Mouse (Mus musculus) CD4-positive helper T cell, adult 2 months (primary cell): ENCODE data around the gene Dtd2.

ENCODE experiments used
- DNase-seq: peaks from one replicate; pipeline ENCODE4 v3.0.0-alpha.2; 2012; ENCODE audit warnings: low read depth, missing footprints, low spot score

Gene Dtd2

DNA sequence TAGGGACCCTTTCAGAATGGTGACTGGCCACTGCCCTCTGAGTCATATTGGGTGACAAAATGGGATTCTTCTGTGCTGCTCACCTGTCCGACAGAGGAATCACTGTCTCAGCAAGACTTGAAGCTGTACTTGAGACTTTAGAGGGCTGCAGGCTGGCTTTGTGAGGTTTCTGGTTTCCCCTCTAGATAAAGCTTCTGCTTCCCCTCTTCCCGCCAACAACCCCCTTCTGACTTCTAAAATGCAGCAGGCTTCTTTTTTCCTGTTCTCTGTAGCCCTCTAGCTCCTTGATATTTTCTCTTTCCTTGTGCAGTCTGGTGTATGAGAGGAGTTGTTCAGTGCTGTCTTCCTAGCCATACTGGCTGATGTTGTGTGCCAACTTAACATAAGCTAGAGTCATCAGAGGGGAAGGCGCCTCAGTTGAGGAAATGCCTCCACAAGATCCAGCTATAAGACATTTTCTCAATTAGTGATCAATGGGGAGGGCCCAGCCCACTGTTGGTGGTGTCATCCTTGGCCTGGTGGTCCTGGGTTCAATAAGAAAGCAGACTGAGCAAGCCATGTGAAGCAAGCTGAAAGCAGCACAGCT is 21.0 kb downstream of the Dtd2 start:
- no peak for DNase-seq

DNA sequence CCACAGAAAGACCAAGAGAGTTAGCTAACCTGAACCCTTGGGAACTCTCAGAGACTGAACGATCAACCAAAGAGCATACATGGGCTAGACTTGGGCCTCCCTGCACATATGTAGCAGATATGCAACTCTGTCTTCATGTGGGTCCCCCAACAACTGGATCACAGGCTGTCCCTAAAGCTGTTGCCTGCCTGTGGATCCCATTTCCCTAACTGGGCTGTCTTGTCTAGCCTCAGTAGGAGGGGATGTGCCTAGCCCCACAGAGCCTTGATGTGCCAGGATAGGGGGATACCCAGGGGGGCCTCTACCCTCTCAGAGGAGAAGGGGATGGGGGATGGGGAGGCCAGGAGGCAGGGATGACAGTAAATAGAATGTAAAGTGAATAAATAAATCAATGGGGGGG is 22.7 kb downstream of the Dtd2 start:
- no peak for DNase-seq

DNA sequence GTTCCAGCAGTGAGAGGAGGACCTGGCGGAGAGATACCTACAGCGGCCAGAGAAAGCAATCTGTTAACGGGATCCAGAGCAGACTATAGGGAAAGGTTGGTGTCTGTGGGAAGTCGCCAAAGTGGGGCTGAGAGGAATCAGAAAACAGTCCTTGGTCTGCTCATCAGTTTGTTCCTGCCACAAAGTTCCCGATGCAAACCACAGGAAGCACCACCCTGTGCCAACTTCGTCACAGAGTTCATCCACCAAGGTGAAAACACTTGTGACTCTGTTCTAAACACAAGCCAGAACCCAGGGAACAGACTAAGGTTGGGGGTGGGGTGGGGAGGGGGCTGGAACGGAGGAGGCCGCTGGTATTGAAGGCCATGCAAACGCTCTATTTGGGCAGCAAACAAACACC is 29.8 kb downstream of the Dtd2 start:
- peak; percentile 51 for DNase-seq

DNA sequence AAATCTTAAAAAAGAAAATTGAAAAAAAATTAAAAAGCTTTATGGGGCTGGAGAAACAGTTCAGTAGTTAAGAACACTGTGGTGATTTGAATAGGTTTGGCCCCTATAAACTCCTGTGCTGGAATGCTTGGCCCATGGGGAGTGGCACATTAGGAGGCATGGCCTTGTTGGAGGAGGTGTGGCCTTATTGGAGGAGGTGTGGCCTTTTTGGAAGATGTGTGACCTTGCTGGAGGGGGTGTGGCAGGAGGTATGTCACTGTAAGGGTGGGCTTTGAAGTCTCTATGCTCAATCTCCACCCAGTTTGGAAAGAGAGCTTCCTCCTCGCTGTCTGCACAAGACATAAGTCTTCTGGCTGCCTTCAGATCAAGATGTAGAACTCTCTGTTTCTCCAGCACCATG is 31.9 kb downstream of the Dtd2 start:
- peak; percentile 13 for DNase-seq

DNA sequence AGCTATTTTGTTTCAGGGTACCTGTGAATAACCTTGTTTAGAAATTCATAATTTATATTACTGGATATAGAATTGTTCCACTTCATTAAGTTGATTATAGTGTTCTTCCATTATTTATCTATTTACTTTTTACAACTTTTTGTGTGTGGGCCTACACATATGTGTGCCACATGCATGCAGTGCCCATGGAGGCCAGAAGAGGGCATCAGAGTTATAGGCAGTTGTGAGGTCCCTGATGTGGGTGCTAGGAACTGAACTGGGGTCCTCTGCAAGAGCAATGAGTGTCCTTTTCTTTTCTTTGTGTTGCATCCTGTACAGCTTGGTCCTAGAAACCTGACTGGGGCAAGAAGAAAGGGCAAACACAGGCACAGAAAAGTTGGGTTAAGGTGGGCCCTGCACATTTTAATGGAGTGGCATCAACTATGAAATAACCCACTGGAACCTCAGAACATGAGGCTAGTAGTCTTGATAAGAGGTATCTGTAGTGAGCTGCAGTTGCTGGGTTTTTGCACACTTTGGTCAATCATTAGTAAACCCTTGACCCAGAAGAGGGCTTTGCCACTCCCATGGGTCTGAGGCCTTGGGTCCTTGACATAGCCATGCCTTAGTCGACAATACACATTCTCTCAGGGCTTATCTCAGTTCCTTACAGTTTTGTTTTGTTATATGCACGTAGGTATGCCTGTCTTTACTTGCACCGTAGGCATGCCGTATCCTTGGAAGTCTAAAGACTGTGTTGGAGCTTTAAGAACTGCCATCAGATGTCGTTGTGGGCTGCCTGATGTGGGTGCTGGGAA is 33.8 kb downstream of the Dtd2 start:
- peak; percentile 15 for DNase-seq

DNA sequence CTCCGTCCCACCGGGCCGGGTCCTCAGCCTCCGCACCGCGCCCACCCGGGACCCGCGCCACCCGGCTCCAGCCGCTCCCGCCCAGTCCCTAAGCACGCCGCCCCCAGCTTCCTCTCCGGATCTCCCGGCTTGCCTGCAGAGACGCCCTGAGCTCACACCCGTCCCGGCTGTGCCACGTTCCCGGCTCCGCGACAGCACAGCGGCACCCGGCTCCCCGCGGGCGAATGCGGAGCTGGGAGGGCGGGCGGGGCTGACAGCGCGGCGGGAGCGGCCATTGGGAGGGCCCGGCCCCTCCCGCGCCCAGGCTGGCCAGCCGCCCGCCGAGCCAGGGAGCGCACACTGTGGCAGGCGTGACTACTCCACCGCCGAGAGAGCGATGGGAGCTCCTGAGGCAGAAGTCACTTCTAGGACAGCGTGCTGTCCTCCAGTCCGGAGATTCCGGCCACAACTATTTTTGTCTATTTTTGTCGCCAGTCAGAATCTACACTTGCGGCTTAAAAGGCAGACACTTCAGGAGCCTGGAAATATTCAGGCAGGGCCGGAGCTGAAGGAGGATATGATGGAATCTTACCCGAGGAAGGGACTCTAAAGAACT is 35.1 kb downstream of the Dtd2 start, which contains the start of gene Heatr5a:
Heatr5a (minus strand) TSS at position 252 of the 595 bp plus-strand sequence.
- DNase-seq: peak; percentile 84

DNA sequence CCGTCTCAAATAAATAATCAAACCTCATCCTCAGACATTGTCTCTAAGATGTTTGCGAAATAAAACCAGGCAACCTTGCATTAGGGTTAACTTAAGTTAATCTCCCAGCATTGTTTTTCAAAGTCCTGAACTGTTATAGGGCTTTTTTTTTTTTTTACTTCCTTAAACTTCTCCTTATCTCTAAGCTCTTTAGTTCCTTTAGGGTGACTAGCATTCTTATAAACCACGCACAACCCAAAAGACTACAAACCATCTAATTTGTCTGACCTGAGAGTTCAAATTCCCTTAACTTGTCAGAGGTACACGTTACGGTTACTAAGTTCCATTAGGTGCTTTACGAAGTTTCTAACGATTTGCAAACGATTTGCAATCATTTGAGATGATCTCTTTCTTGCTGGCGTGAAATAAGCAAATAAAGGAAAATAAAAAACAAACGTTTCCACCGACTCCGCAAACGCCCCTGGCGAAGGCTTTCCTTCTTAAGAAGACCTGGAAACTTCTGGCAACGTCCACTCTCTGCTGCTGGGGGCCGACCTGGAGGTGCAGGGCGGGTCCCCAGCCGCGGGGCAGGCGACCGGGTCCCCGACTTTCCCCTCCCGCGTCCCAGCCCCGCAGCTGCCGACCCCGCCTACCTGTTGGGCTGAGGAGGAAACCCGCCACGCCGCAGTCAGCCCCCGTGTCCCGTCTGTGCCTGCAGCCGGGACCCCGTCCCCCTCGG is 35.8 kb downstream of the Dtd2 start:
- DNase-seq: no peak

DNA sequence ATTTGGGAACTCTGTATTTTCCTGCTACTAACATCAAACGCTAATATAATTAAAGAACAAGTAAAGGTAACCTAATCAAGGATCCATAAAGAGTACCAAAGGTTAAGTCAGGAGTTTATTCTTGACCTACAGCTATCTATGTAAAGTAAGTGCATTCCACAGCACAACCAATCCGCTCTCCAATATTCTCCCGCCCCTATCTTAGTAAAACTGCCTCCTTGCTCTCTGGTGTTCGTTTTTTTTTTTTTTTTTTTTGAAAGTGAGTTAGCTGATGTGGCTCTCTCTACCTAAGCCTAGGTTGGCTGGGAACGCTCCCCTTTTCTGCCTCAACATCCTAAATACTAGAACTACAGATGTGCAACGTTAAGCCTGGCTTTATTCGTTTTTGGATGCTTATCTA is 36.4 kb downstream of the Dtd2 start:
- no peak for DNase-seq

DNA sequence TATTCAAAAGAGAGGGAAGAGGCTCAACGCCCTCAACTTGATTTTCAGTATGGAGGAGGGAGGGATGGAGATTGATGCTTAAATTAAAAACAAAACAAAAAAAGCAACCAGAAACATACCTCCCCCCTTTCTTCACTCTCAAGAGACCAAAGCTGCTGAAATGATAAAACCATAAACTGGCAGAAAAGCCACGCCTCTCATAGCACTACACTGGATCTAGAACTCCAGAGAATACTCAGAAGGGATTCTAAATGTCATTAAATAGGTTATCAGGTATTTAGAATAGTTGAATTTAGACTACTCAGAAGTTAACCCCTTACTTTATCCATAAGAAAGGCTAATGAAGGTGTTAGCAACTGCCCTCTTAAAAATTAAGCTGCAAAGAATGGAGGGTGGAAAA is 37.2 kb downstream of the Dtd2 start:
- no peak for DNase-seq

DNA sequence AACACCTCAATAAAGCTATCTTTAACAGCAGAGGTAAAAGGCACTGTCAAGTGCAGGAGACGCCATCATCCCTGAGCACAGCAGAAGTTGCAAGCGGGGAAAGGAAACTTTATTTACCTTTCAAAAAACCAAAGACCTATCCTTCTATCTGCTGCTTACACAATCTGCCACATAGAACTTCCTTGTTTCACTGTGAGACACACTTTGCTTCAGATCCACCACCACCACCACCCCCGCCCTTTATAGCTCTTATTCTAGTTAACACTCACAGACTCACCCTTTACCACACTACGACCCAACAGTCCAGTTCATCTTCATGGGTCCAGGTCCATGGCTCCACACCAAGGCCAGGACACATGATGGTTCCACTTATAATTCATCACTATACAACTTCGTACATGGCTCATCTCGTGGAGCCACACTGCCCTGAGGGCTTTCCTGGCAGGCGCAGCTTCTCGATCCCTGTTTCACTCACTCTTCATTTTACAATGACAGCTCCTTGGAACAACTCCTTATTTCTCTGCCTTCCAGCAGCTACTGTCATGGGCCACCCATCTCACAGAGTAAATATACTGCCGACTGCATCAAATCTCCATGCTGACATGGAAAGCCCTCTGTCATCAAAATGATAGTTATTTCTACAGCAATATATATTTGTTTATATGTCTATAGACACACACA is 38.2 kb downstream of the Dtd2 start:
- DNase-seq: no peak

DNA sequence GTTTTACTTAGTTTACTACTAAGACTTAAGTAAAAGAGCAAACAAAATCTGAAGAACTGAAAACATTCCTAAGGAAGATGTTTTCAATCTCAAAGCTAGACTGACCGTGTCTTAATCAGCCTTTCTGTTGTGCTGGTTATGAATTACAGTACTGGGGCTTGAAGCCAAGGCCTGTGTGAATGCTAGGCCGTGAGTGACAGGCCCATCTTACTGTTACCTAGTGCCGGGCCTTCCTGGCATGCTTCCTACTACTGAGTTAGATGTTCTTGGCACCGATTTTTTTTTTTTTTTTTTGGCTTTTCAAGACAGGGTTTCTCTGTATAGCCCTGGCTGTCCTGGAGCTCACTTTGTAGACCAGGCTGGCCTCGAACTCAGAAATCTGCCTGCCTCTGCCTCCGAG is 48.7 kb downstream of the Dtd2 start:
- no peak for DNase-seq

DNA sequence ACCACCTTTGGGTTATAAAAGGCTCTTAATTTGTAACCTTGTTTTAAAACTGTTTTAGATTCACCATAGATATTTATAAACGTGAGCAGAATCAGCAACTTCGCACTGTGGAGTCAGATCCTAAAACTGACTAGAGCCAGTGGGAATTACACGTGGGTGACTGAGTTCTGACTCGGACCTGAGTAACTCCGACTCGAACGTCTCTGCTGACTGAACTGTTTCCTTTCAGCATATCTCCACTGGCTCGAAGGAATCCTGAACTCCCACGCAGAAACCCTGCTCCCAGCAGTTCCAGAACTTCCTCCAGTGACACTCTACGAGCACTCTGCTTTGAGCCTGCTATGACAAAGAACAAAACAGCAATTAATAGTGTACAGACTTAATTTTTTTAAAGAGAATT is 54.0 kb downstream of the Dtd2 start:
- no peak for DNase-seq

DNA sequence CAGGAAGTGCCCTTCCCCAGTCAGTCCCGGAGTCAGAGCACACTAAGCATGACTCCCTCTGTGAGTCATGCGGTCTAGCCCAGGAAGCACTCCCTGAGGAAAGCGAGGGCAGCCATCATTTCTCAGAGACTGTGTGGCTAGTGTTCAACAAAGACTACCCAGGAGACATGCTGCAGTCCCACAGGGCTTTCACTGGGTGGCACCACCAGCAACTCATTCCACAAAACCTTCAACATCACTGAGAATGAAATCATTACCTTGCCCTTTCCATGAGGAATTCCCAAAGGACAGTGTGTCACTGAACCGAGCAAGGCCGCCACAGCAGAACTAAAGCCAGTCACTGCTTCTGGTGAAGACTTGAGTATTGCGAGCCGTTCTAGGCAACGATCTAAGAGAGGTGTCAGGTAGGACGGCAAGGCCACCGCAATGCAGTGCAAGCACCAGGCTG is 58.8 kb downstream of the Dtd2 start:
- no peak for DNase-seq

DNA sequence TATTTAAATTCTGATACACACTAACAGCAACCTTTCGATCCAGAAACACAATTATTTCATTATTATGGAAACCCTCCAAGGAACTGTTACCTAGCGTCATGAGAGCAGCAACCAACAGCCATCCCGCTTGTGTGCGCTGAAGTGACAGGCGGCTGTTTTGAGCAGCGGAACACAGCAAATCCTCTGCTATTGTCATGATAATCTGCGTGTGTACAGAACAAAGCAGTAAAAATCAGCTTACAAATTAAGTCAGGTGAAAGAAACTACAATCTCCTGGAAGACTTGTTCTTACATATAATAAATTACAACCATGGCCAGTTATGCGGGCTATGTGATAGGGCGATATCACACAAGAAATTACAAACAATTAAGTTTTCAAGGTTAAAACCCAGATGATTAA is 61.0 kb downstream of the Dtd2 start:
- no peak for DNase-seq

DNA sequence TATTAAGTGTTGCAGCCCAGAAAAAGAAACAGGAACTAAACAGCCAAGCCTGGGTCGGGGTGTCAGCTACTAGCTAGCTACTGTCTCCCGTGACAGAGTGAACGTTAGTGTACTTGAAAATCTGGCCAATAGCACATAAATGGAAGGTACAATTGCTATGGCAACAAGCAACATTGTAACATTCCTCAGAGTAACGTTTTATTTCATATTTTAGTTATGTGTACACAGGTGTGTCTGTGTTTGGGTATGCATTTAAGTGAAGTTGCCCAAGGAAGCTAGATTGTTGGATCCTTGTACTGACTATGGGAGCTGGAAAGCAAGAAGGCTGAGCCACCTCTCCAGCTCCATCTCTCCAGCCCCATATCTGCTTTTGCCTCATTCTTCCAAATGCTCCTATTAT is 66.5 kb downstream of the Dtd2 start:
- no peak for DNase-seq
